Mouse (Mus musculus) midbrain, embryonic 14.5 days (tissue): ENCODE results near the gene Rpl19. TPM values are rescaled to one million over a fixed set of nuclear protein-coding genes. Genes with fewer than 3 reads are reported as not detected.

Source experiments
- ATAC-seq: fragments of 200-750 bp; cut with Nextera tagmentation; 2 replicates; pipeline ENCODE4 v1.8.0; 2017; ENCODE audit warnings: moderate number of reproducible peaks, moderate library complexity; ENCODE audit not compliant: low FRiP score, low TSS enrichment
- DNase-seq: peaks from one replicate; pipeline ENCODE4 v3.0.0-alpha.2; 2015
- H3K27ac ChIP-seq: fragments of 300-500 bp; sonication (generic); replicated peaks from 2 replicates; pipeline ENCODE4 v1.5.1; 2014; ENCODE audit warnings: mild to moderate bottlenecking, low read depth, low read length, moderate library complexity
- H3K27me3 ChIP-seq: fragments of 300-500 bp; sonication (generic); 2 replicates; pipeline ENCODE4 v1.6.1; 2014; ENCODE audit warnings: low read length, control low read depth, mixed read lengths; ENCODE audit not compliant: control insufficient read depth, insufficient read depth
- H3K36me3 ChIP-seq: fragments of 300-500 bp; sonication (generic); 2 replicates; pipeline ENCODE4 v1.6.1; 2014; ENCODE audit warnings: low read length, control low read depth; ENCODE audit not compliant: control insufficient read depth, insufficient read depth
- H3K4me1 ChIP-seq: fragments of 300-500 bp; sonication (generic); 2 replicates; pipeline ENCODE4 v1.6.1; 2014; ENCODE audit warnings: mild to moderate bottlenecking, antibody characterized with exemption, low read length, control low read depth; ENCODE audit not compliant: control insufficient read depth, insufficient read depth
- H3K4me2 ChIP-seq: fragments of 300-500 bp; sonication (generic); 2 replicates; pipeline ENCODE4 v1.6.1; 2014; ENCODE audit warnings: mild to moderate bottlenecking, low read length, moderate library complexity
- H3K4me3 ChIP-seq: fragments of 300-500 bp; sonication (generic); replicated peaks from 2 replicates; pipeline ENCODE4 v1.5.1; 2014; ENCODE audit warnings: low read depth, low read length
- H3K9ac ChIP-seq: fragments of 300-500 bp; sonication (generic); replicated peaks from 2 replicates; pipeline ENCODE4 v1.6.1; 2014; ENCODE audit warnings: mild to moderate bottlenecking, low read length, moderate library complexity
- H3K9me3 ChIP-seq: fragments of 300-500 bp; sonication (generic); 2 replicates; pipeline ENCODE4 v1.6.1; 2016; ENCODE audit warnings: low read length, control low read depth, mixed read lengths; ENCODE audit not compliant: control insufficient read depth
- WGBS: fragments of 180-500 bp; shearing (Covaris S2); extraction: QIAGEN DNeasy Blood & Tissue Kit; methylation state at CpG from one replicate; pipeline ENCODE4 v1.1.7; 2014; 5-methylcytosine and 5-hydroxymethylcytosine counted together
- polyA plus RNA-seq: library from polyadenylated mRNA; unstranded; fragments of >200 nt; fragmentation: Nextera tagmentation; extraction: Ambion mirVana; gene quantifications from 2 replicates; pipeline ENCODE4 v1.2.1, GENCODE M21; 2014

The Rpl19 gene
- polyA plus RNA-seq, 1 experiment from 2014 or later: 685 TPM

GRCm38 (mm10) chr11:98061441-98061840 lies 34.9 kb downstream of the Rpl19 start:
- Histone ChIP-seq H3K4me1 (0 out of 2 replicates have a peak, but pooled peaks cover 12% of the 10 kb centered on the region), H3K4me2 (no peak overlapping the region), H3K9ac (no peak overlapping the region), H3K4me3 (no peak overlapping the region), H3K36me3 (no peaks in the 10 kb centered on the region), H3K27me3 (no peaks in the 10 kb centered on the region), H3K9me3 (no peaks in the 10 kb centered on the region), H3K27ac (no peak overlapping the region)
- WGBS: 78% methylated on average over 3 of the region's 3 CpGs
- no peak for DNase-seq
- no peak for ATAC-seq

DNA sequence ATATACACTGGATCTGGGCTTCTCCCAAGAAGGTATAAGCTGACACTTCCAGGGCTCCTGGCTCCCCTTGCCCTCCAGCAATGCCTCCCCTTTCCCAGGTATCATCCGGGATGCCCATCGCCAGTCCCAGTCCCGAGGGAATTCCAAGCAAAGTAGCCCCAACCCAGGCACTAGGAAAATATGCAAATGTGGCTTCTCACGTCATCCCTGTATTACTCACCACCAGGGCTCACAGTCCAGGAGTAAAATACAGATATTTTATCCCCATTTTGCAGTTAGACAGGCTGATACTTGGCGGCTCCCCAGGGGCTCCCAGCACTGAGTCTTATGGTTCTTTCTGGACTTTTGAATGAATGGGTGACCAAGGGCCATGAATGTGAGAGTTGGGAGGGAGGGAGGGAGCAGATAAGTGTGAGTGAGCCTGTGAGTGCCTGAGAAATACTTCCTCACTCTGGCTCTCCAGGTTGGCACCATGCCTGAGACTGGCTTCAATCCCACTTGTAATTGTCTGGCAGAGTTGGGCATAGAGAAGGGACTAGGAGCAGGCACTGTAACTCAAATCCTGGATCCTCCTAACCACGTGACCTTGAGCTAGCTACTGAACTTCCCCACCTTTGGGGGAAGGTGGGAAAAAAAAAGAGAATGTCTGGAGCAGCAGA lies 35.5 kb downstream of the Rpl19 start:
- Histone ChIP-seq H3K9me3 (no peaks in the 10 kb centered on the region), H3K9ac (no peak overlapping the region), H3K27ac (no peak overlapping the region), H3K4me1 (0 out of 2 replicates have a peak, but pooled peaks cover 12% of the 10 kb centered on the region), H3K27me3 (no peaks in the 10 kb centered on the region), H3K4me2 (no peak overlapping the region), H3K4me3 (no peak overlapping the region), H3K36me3 (no peaks in the 10 kb centered on the region)
- ATAC-seq: no peak
- WGBS: 59% methylated on average over 6 of the region's 6 CpGs
- DNase-seq: no peak

DNA sequence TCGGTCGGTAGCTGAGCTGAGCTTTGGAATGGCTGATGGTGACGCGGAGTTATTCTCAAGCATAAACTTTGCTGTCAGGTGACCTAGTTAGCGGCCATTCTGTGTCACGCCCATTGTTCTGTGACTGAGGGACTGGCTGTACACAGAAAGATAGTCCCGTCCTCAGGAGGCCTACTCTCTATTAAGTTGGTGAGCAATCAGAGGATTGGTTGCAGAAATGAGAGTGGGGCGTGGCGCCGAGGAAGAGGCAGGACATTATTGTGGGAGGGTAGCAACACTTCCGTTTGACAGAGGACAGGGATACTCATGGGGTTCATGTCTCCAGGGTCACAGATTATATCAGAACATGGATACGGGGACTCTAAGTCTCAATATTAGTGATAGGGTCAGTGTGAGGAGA lies 39.7 kb downstream of the Rpl19 start:
- Histone ChIP-seq H3K4me2 (no peak overlapping the region), H3K27ac (no peak overlapping the region), H3K4me1 (no peaks in the 10 kb centered on the region), H3K27me3 (no peaks in the 10 kb centered on the region), H3K9me3 (no peaks in the 10 kb centered on the region), H3K4me3 (no peak overlapping the region), H3K36me3 (no peaks in the 10 kb centered on the region), H3K9ac (no peak overlapping the region)
- no peak for DNase-seq
- no peak for ATAC-seq
- 94% methylated on average over 12 of the region's 12 CpGs for WGBS

DNA sequence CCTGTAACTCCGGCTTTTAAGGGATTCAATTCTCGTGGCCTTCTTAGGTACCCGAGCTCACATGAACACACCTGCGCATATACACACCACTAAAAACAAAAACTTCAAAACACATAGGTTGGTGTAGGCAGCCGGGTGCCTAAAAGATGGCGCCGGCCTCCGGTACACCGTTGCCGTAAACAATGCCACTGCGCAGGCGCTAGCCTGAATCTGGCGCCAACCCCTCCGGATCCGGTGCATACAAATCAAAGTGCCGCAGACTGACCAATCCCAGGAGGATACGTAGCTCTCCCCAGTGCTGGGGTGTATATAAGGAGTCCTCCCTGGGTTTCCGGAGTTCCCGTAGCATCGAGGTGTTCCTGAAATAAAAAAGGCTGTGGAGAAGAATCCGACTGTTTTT lies 40.7 kb downstream of the Rpl19 start:
- ATAC-seq (no peak), DNase-seq (no peak)
- no peak overlapping the region for H3K4me2 ChIP-seq
- WGBS: 97% methylated on average over 21 of the region's 21 CpGs
- no peaks in the 10 kb centered on the region for H3K27me3 ChIP-seq
- H3K27ac ChIP-seq: no peak overlapping the region
- no peaks in the 10 kb centered on the region for H3K9me3 ChIP-seq
- no peak overlapping the region for H3K9ac ChIP-seq
- H3K36me3 ChIP-seq: no peaks in the 10 kb centered on the region
- H3K4me1 ChIP-seq: no peaks in the 10 kb centered on the region
- H3K4me3 ChIP-seq: no peak overlapping the region

GRCm38 (mm10) chr11:98073442-98073841 lies 46.9 kb downstream of the Rpl19 start:
- Histone ChIP-seq H3K36me3 (no peaks in the 10 kb centered on the region), H3K4me1 (no peaks in the 10 kb centered on the region), H3K27me3 (no peaks in the 10 kb centered on the region), H3K27ac (no peak overlapping the region), H3K4me2 (no peak overlapping the region), H3K9ac (no peak overlapping the region), H3K4me3 (no peak overlapping the region), H3K9me3 (no peaks in the 10 kb centered on the region)
- ATAC-seq (no peak), DNase-seq (no peak)
- WGBS: 95% methylated on average over 4 of the region's 4 CpGs

DNA sequence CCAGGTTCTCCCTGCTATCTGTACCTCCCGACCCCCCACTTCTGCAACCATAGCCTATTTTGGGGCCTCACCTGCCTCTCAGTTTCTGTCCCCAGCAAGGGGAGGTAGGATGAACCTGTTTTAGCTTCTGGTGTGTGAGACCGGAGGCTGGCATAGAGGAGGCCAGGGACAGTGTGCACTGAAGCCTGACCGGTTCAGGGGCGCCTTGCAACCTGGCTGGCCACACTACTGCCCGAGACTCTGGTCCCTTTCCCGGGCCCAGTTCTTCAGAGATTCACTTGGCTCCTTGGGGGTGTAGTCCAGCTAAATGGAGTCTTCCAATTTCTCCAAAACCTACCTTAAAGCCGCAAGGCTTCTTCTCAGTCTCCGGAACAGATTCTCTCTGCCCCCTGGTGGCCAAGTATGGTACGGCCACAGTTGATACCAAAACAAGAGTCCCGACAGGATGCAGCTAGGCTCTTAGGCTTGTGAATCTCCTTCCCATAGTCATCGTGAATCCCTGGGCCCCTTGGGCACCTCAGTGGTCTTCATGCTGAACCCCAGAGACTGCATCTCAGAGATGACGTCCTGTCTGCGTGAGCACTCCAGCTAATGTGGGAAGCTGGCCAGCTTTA lies 48.8 kb downstream of the Rpl19 start:
- no peak overlapping the region for H3K4me3 ChIP-seq
- no peaks in the 10 kb centered on the region for H3K36me3 ChIP-seq
- no peaks in the 10 kb centered on the region for H3K4me1 ChIP-seq
- H3K4me2 ChIP-seq: peak overlapping the region; percentile 30; the same call in 1 of the 2 replicates
- H3K27me3 ChIP-seq: no peaks in the 10 kb centered on the region
- ATAC-seq: peak; percentile 31; the same call in 1 of the 2 replicates
- peak; percentile 93 for DNase-seq
- H3K27ac ChIP-seq: no peak overlapping the region
- no peaks in the 10 kb centered on the region for H3K9me3 ChIP-seq
- 15% methylated on average over 13 of the region's 13 CpGs for WGBS
- H3K9ac ChIP-seq: no peak overlapping the region

- H3K4me2 ChIP-seq: no peak overlapping the region
- H3K4me3 ChIP-seq: no peak overlapping the region
- no peaks in the 10 kb centered on the region for H3K4me1 ChIP-seq
- no peaks in the 10 kb centered on the region for H3K36me3 ChIP-seq
- DNase-seq (no peak), ATAC-seq (no peak)
- no peak overlapping the region for H3K9ac ChIP-seq
- H3K27me3 ChIP-seq: no peaks in the 10 kb centered on the region
- no peak overlapping the region for H3K27ac ChIP-seq
- WGBS: 88% methylated on average over 8 of the region's 8 CpGs
- no peaks in the 10 kb centered on the region for H3K9me3 ChIP-seq
Observed at GRCm38 (mm10) chr11:98077086-98077485, 50.6 kb downstream of the Rpl19 start.
